Mouse (Mus musculus): ENCODE data around the gene Gm9049. TPM values are rescaled to one million over a fixed set of nuclear protein-coding genes. Genes with fewer than 3 reads are reported as not detected.
"Not testable (repeated sequence)": the region's sequence is repeated elsewhere in the genome, so short reads cannot be mapped to it uniquely, and the experiment has no call there.

Gene Gm9049
- polyA plus RNA-seq (2015; fragmentation: Nextera tagmentation; extraction: Ambion mirVana), result not detected in 2 replicates

GRCm38 (mm10) chr10:118354005-118354404 lies at the start of gene Gm9049:
Gm9049 (minus strand) TSS chr10:118354105.
- H3K9ac ChIP-seq; H3K4me1 ChIP-seq (replicated peaks); H3K9me3 ChIP-seq (replicated peaks); ATAC-seq (ENCODE audit: insufficient read depth); H3K4me3 ChIP-seq (replicated peaks); H3K36me3 ChIP-seq (replicated peaks); H3K4me2 ChIP-seq; H3K27me3 ChIP-seq; H3K27ac ChIP-seq (replicated peaks): not testable (repeated sequence)
- WGBS (ENCODE audit: insufficient replicate concordance), result 78% methylated on average over 1 of the region's 11 CpGs

GRCm38 (mm10) chr10:118399917-118400316 lies 46.0 kb upstream of the Gm9049 start:
- 73% methylated on average over 16 of the region's 16 CpGs for WGBS (ENCODE audit: insufficient replicate concordance)
- H3K9me3 ChIP-seq (replicated peaks), result no peaks in the 10 kb centered on the region
- no peaks in the 10 kb centered on the region for H3K4me1 ChIP-seq (replicated peaks)
- H3K36me3 ChIP-seq (replicated peaks), result no peaks in the 10 kb centered on the region
- ATAC-seq (ENCODE audit: insufficient read depth), result no peak
- H3K27ac ChIP-seq (replicated peaks), result no peak overlapping the region
- no peak overlapping the region for H3K4me2 ChIP-seq
- no peak overlapping the region for H3K4me3 ChIP-seq (replicated peaks)
- no peak overlapping the region for H3K9ac ChIP-seq
- H3K27me3 ChIP-seq, result no peaks in the 10 kb centered on the region

- Histone ChIP-seq H3K4me3 (replicated peaks) (no peak overlapping the region), H3K4me2 (no peak overlapping the region), H3K9ac (no peak overlapping the region), H3K27me3 (no peaks in the 10 kb centered on the region), H3K36me3 (replicated peaks) (no peaks in the 10 kb centered on the region), H3K27ac (replicated peaks) (no peak overlapping the region), H3K9me3 (replicated peaks) (no peaks in the 10 kb centered on the region), H3K4me1 (replicated peaks) (no peaks in the 10 kb centered on the region)
- ATAC-seq (ENCODE audit: insufficient read depth), result no peak
- 5% methylated on average over 10 of the region's 10 CpGs for WGBS (ENCODE audit: insufficient replicate concordance)
These were observed 16.5 kb upstream of the Gm9049 start for GRCm38 (mm10) chr10:118370443-118370842.

GRCm38 (mm10) chr10:118369518-118369917 lies 15.6 kb upstream of the Gm9049 start:
- H3K36me3 ChIP-seq (replicated peaks), result no peaks in the 10 kb centered on the region
- H3K9me3 ChIP-seq (replicated peaks), result no peaks in the 10 kb centered on the region
- no peak overlapping the region for H3K27ac ChIP-seq (replicated peaks)
- H3K4me3 ChIP-seq (replicated peaks), result no peak overlapping the region
- 73% methylated on average over 9 of the region's 9 CpGs for WGBS (ENCODE audit: insufficient replicate concordance)
- H3K4me1 ChIP-seq (replicated peaks), result no peaks in the 10 kb centered on the region
- H3K9ac ChIP-seq, result no peak overlapping the region
- no peak overlapping the region for H3K4me2 ChIP-seq
- no peak for ATAC-seq (ENCODE audit: insufficient read depth)
- H3K27me3 ChIP-seq, result no peaks in the 10 kb centered on the region

- H3K9ac ChIP-seq; H3K4me1 ChIP-seq (replicated peaks); H3K27me3 ChIP-seq; H3K27ac ChIP-seq (replicated peaks); H3K4me3 ChIP-seq (replicated peaks); H3K36me3 ChIP-seq (replicated peaks); ATAC-seq (ENCODE audit: insufficient read depth); H3K9me3 ChIP-seq (replicated peaks); H3K4me2 ChIP-seq: not testable (repeated sequence)
- WGBS (ENCODE audit: insufficient replicate concordance), result 75% methylated on average over 1 of the region's 14 CpGs
These were observed 5.3 kb downstream of the Gm9049 start, which contains the start of gene Gm9048 for GRCm38 (mm10) chr10:118348579-118348978. Gm9048 (minus strand) TSS chr10:118348679.

- not testable (repeated sequence) for ATAC-seq (ENCODE audit: insufficient read depth)
- no CpG with 5 or more reads among the region's 14 CpGs for WGBS (ENCODE audit: insufficient replicate concordance)
These were observed 10.8 kb downstream of the Gm9049 start, which contains the start of gene Gm9046 for GRCm38 (mm10) chr10:118343155-118343554. Gm9046 (minus strand) TSS chr10:118343255.

GRCm38 (mm10) chr10:118337731-118338130 lies 16.2 kb downstream of the Gm9049 start, which contains the start of gene Gm9045:
Gm9045 (minus strand) TSS chr10:118337831.
- H3K9ac ChIP-seq; ATAC-seq (ENCODE audit: insufficient read depth): not testable (repeated sequence)

More at GRCm38 (mm10) chr10:118343155-118343554, 10.8 kb downstream of the Gm9049 start, which contains the start of gene Gm9046:
- not testable (repeated sequence) for H3K4me2 ChIP-seq; H3K9me3 ChIP-seq (replicated peaks); H3K4me1 ChIP-seq (replicated peaks); H3K9ac ChIP-seq; H3K4me3 ChIP-seq (replicated peaks); H3K27me3 ChIP-seq; H3K36me3 ChIP-seq (replicated peaks); H3K27ac ChIP-seq (replicated peaks)

GRCm38 (mm10) chr10:118332308-118332707 lies 21.6 kb downstream of the Gm9049 start, which contains the start of gene Gm9044:
Gm9044 (minus strand) TSS chr10:118332408.
- not testable (repeated sequence) for ATAC-seq (ENCODE audit: insufficient read depth); H3K27me3 ChIP-seq; H3K4me2 ChIP-seq; H3K9ac ChIP-seq; H3K9me3 ChIP-seq (replicated peaks); H3K36me3 ChIP-seq (replicated peaks); H3K4me1 ChIP-seq (replicated peaks); H3K4me3 ChIP-seq (replicated peaks); H3K27ac ChIP-seq (replicated peaks)
- WGBS (ENCODE audit: insufficient replicate concordance), result no CpG with 5 or more reads among the region's 14 CpGs

More at GRCm38 (mm10) chr10:118337731-118338130, 16.2 kb downstream of the Gm9049 start, which contains the start of gene Gm9045:
- not testable (repeated sequence) for H3K4me1 ChIP-seq (replicated peaks); H3K4me2 ChIP-seq; H3K27ac ChIP-seq (replicated peaks); H3K4me3 ChIP-seq (replicated peaks); H3K27me3 ChIP-seq; H3K36me3 ChIP-seq (replicated peaks); H3K9me3 ChIP-seq (replicated peaks)
- WGBS (ENCODE audit: insufficient replicate concordance), result no CpG with 5 or more reads among the region's 14 CpGs

GRCm38 (mm10) chr10:118326869-118327268 lies 27.0 kb downstream of the Gm9049 start, which contains the start of gene Gm9040:
Gm9040 (minus strand) TSS chr10:118326969.
- H3K4me2 ChIP-seq; H3K4me1 ChIP-seq (replicated peaks): not testable (repeated sequence)

GRCm38 (mm10) chr10:118319024-118319423 lies 34.9 kb downstream of the Gm9049 start:
- H3K4me2 ChIP-seq, result no peak overlapping the region
- no peak overlapping the region for H3K4me3 ChIP-seq (replicated peaks)
- no peaks in the 10 kb centered on the region for H3K27me3 ChIP-seq
- no peaks in the 10 kb centered on the region for H3K36me3 ChIP-seq (replicated peaks)
- H3K4me1 ChIP-seq (replicated peaks), result no peaks in the 10 kb centered on the region
- no peak overlapping the region for H3K9ac ChIP-seq
- H3K9me3 ChIP-seq (replicated peaks), result no peaks in the 10 kb centered on the region
- H3K27ac ChIP-seq (replicated peaks), result no peak overlapping the region
- ATAC-seq (ENCODE audit: insufficient read depth), result no peak
- WGBS (ENCODE audit: insufficient replicate concordance), result 24% methylated on average over 8 of the region's 8 CpGs

More at GRCm38 (mm10) chr10:118326869-118327268, 27.0 kb downstream of the Gm9049 start, which contains the start of gene Gm9040:
- not testable (repeated sequence) for H3K9ac ChIP-seq; ATAC-seq (ENCODE audit: insufficient read depth); H3K9me3 ChIP-seq (replicated peaks); H3K27ac ChIP-seq (replicated peaks); H3K36me3 ChIP-seq (replicated peaks); H3K4me3 ChIP-seq (replicated peaks); H3K27me3 ChIP-seq
- WGBS (ENCODE audit: insufficient replicate concordance), result no CpG with 5 or more reads among the region's 11 CpGs

- not testable (repeated sequence) for H3K27me3 ChIP-seq; H3K4me3 ChIP-seq (replicated peaks); H3K9me3 ChIP-seq (replicated peaks); H3K4me1 ChIP-seq (replicated peaks); H3K4me2 ChIP-seq; H3K27ac ChIP-seq (replicated peaks); ATAC-seq (ENCODE audit: insufficient read depth); H3K9ac ChIP-seq; H3K36me3 ChIP-seq (replicated peaks)
- WGBS (ENCODE audit: insufficient replicate concordance), result 23% methylated on average over 2 of the region's 2 CpGs
These were observed 51.8 kb downstream of the Gm9049 start for GRCm38 (mm10) chr10:118302133-118302532.
